Mouse (Mus musculus): Measurements from ENCODE around the gene Bard1. TPM values are rescaled to one million over a fixed set of nuclear protein-coding genes. Genes with fewer than 3 reads are reported as not detected.

The Bard1 gene
- 1.6 and 2.0 TPM in 2 replicates for polyA plus RNA-seq (2015; fragmentation: Nextera tagmentation; extraction: Ambion mirVana)

GRCm38 (mm10) chr1:71102344-71103173 lies at the start of gene Bard1:
TSS of gene Bard1 (minus strand) at chr1:71103146.
- H3K9ac ChIP-seq, result peak within 1 kb of the TSS; percentile 84
- H3K9me3 ChIP-seq, result no peaks in the 10 kb centered on the region
- under 1% methylated on average over 69 of the region's 69 CpGs for WGBS
- H3K4me1 ChIP-seq, result peaks cover 30% of the 10 kb centered on the region
- H3K36me3 ChIP-seq, result no peaks in the 10 kb centered on the region
- peak within 1 kb of the TSS; percentile 80 for H3K27ac ChIP-seq (replicated peaks)
- H3K4me2 ChIP-seq, result peak within 1 kb of the TSS; percentile 65
- no peaks in the 10 kb centered on the region for H3K27me3 ChIP-seq (replicated peaks)
- H3K4me3 ChIP-seq, result peak within 1 kb of the TSS; percentile 65
- peak; percentile 96 for ATAC-seq (ENCODE audit: extremely low read depth, insufficient number of reproducible peaks, low FRiP score, low TSS enrichment)

GRCm38 (mm10) chr1:71127171-71127570 lies 24.2 kb upstream of the Bard1 start:
- H3K9me3 ChIP-seq, result no peaks in the 10 kb centered on the region
- no peak overlapping the region for H3K27ac ChIP-seq (replicated peaks)
- ATAC-seq (ENCODE audit: extremely low read depth, insufficient number of reproducible peaks, low FRiP score, low TSS enrichment), result no peak
- no peaks in the 10 kb centered on the region for H3K27me3 ChIP-seq (replicated peaks)
- 77% methylated on average over 4 of the region's 4 CpGs for WGBS
- no peak overlapping the region for H3K9ac ChIP-seq
- H3K4me2 ChIP-seq, result no peak overlapping the region
- no peak overlapping the region for H3K4me3 ChIP-seq
- no peaks in the 10 kb centered on the region for H3K36me3 ChIP-seq
- H3K4me1 ChIP-seq, result no peaks in the 10 kb centered on the region

- H3K4me3 ChIP-seq, result no peak overlapping the region
Observed at GRCm38 (mm10) chr1:71118511-71118910, 15.6 kb upstream of the Bard1 start.

GRCm38 (mm10) chr1:71117253-71117652 lies 14.3 kb upstream of the Bard1 start:
- Histone ChIP-seq H3K27ac (replicated peaks) (no peak overlapping the region), H3K36me3 (no peaks in the 10 kb centered on the region), H3K4me2 (no peak overlapping the region), H3K4me3 (no peak overlapping the region), H3K27me3 (replicated peaks) (no peaks in the 10 kb centered on the region), H3K9me3 (no peaks in the 10 kb centered on the region), H3K4me1 (no peaks in the 10 kb centered on the region), H3K9ac (no peak overlapping the region)
- no peak for ATAC-seq (ENCODE audit: extremely low read depth, insufficient number of reproducible peaks, low FRiP score, low TSS enrichment)
- 73% methylated on average over 4 of the region's 4 CpGs for WGBS

More at GRCm38 (mm10) chr1:71118511-71118910, 15.6 kb upstream of the Bard1 start:
- H3K27me3 ChIP-seq (replicated peaks), result no peaks in the 10 kb centered on the region
- no peaks in the 10 kb centered on the region for H3K36me3 ChIP-seq
- ATAC-seq (ENCODE audit: extremely low read depth, insufficient number of reproducible peaks, low FRiP score, low TSS enrichment), result no peak
- no peak overlapping the region for H3K4me2 ChIP-seq
- no peaks in the 10 kb centered on the region for H3K9me3 ChIP-seq
- H3K9ac ChIP-seq, result no peak overlapping the region
- 76% methylated on average over 2 of the region's 2 CpGs for WGBS
- no peak overlapping the region for H3K27ac ChIP-seq (replicated peaks)
- no peaks in the 10 kb centered on the region for H3K4me1 ChIP-seq

DNA sequence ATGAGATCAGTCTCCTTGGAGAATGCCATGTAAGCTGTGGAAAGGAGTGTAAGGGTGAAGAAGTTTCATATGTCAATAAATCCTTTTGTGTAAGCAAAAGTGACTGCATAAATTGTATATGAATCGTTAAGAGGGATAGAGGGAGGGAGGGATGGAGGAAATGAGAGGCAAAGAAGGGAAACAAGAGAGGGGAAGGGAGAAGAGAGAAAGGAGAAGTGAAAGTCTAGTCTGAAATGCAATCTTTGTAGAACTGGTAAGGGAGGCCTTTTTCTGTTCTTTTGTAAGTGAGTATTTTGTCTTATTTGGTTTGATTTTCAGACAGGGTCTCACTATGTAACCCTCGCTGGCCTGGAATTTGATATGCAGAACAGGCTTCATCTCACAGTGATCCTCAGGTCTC lies 12.8 kb upstream of the Bard1 start:
- WGBS, result 77% methylated on average over 2 of the region's 2 CpGs
- H3K4me2 ChIP-seq, result no peak overlapping the region
- ATAC-seq (ENCODE audit: extremely low read depth, insufficient number of reproducible peaks, low FRiP score, low TSS enrichment), result no peak

GRCm38 (mm10) chr1:71109858-71110257 lies 6.9 kb upstream of the Bard1 start:
- H3K4me1 ChIP-seq, result no peaks in the 10 kb centered on the region
- no peaks in the 10 kb centered on the region for H3K36me3 ChIP-seq
- no peaks in the 10 kb centered on the region for H3K27me3 ChIP-seq (replicated peaks)
- H3K4me3 ChIP-seq, result no peak overlapping the region
- no peak overlapping the region for H3K9ac ChIP-seq
- 79% methylated on average over 10 of the region's 10 CpGs for WGBS
- no peak for ATAC-seq (ENCODE audit: extremely low read depth, insufficient number of reproducible peaks, low FRiP score, low TSS enrichment)
- no peak overlapping the region for H3K27ac ChIP-seq (replicated peaks)
- H3K4me2 ChIP-seq, result no peak overlapping the region
- no peaks in the 10 kb centered on the region for H3K9me3 ChIP-seq

More for the DNA sequence above, 12.8 kb upstream of the Bard1 start:
- Histone ChIP-seq H3K9me3 (no peaks in the 10 kb centered on the region), H3K27ac (replicated peaks) (no peak overlapping the region), H3K27me3 (replicated peaks) (no peaks in the 10 kb centered on the region), H3K4me1 (no peaks in the 10 kb centered on the region), H3K9ac (no peak overlapping the region), H3K4me3 (no peak overlapping the region), H3K36me3 (no peaks in the 10 kb centered on the region)

- Histone ChIP-seq H3K4me2 (no peak overlapping the region), H3K9me3 (no peaks in the 10 kb centered on the region), H3K4me1 (peaks cover 11% of the 10 kb centered on the region), H3K27ac (replicated peaks) (no peak overlapping the region), H3K36me3 (no peaks in the 10 kb centered on the region), H3K9ac (no peak overlapping the region), H3K27me3 (replicated peaks) (no peaks in the 10 kb centered on the region), H3K4me3 (no peak overlapping the region)
- no peak for ATAC-seq (ENCODE audit: extremely low read depth, insufficient number of reproducible peaks, low FRiP score, low TSS enrichment)
- 88% methylated on average over 6 of the region's 6 CpGs for WGBS
Observed at GRCm38 (mm10) chr1:71106127-71106526, 3.2 kb upstream of the Bard1 start.

- H3K27me3 ChIP-seq (replicated peaks), result no peaks in the 10 kb centered on the region
- H3K36me3 ChIP-seq, result no peaks in the 10 kb centered on the region
- no peak overlapping the region for H3K4me2 ChIP-seq
- no peak overlapping the region for H3K9ac ChIP-seq
- H3K4me3 ChIP-seq, result no peak overlapping the region
- H3K4me1 ChIP-seq, result peaks cover 15% of the 10 kb centered on the region
- no peak overlapping the region for H3K27ac ChIP-seq (replicated peaks)
- ATAC-seq (ENCODE audit: extremely low read depth, insufficient number of reproducible peaks, low FRiP score, low TSS enrichment), result no peak
- H3K9me3 ChIP-seq, result no peaks in the 10 kb centered on the region
- WGBS, result 82% methylated on average over 8 of the region's 8 CpGs
Observed at GRCm38 (mm10) chr1:71105724-71106123, 2.8 kb upstream of the Bard1 start.

- Histone ChIP-seq H3K36me3 (no peaks in the 10 kb centered on the region), H3K9me3 (no peaks in the 10 kb centered on the region), H3K27ac (replicated peaks) (peak overlapping the region; percentile 80), H3K27me3 (replicated peaks) (no peaks in the 10 kb centered on the region), H3K4me1 (peaks cover 30% of the 10 kb centered on the region), H3K9ac (peak overlapping the region; percentile 84), H3K4me3 (peak overlapping the region; percentile 65), H3K4me2 (peak overlapping the region; percentile 65)
- 17% methylated on average over 18 of the region's 18 CpGs for WGBS
- ATAC-seq (ENCODE audit: extremely low read depth, insufficient number of reproducible peaks, low FRiP score, low TSS enrichment), result no peak
Observed at GRCm38 (mm10) chr1:71103174-71103864, 373 bp upstream of the Bard1 start.

DNA sequence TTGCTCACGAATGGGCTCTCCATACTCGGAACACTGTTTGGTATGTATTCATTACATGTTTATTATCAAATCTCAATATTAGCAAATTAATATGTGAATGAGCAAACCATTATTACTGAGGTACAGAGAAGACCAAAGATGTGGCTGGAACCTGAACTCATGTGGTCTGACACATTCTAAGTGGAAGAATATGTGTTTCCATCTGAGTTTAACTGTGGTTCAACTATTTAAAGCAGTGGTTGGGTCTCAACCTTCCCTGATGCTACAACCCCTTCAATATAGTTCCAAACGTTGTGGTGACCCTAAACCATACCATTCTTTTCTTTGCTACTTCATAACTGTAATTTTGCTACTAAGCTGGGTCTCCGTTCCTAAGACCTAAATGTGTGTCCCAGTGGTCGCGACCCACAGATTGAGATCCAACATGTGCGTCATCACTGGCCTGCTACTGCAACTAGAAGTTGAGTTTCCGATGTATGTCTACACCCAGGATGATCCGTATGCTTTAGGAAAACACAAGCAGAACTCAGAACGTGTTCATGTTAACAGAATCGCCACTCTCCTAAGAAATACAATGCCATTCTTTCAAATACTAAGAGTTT lies 1.5 kb downstream of the Bard1 start:
- Histone ChIP-seq H3K9me3 (no peaks in the 10 kb centered on the region), H3K4me1 (peaks cover 30% of the 10 kb centered on the region), H3K27me3 (replicated peaks) (no peaks in the 10 kb centered on the region), H3K4me3 (peak overlapping the region; percentile 65), H3K27ac (replicated peaks) (no peak overlapping the region; the same call in 1 of the 2 replicates), H3K4me2 (peak overlapping the region; percentile 65), H3K36me3 (no peaks in the 10 kb centered on the region), H3K9ac (peak overlapping the region; percentile 56)
- ATAC-seq (ENCODE audit: extremely low read depth, insufficient number of reproducible peaks, low FRiP score, low TSS enrichment), result no peak
- 47% methylated on average over 11 of the region's 11 CpGs for WGBS

DNA sequence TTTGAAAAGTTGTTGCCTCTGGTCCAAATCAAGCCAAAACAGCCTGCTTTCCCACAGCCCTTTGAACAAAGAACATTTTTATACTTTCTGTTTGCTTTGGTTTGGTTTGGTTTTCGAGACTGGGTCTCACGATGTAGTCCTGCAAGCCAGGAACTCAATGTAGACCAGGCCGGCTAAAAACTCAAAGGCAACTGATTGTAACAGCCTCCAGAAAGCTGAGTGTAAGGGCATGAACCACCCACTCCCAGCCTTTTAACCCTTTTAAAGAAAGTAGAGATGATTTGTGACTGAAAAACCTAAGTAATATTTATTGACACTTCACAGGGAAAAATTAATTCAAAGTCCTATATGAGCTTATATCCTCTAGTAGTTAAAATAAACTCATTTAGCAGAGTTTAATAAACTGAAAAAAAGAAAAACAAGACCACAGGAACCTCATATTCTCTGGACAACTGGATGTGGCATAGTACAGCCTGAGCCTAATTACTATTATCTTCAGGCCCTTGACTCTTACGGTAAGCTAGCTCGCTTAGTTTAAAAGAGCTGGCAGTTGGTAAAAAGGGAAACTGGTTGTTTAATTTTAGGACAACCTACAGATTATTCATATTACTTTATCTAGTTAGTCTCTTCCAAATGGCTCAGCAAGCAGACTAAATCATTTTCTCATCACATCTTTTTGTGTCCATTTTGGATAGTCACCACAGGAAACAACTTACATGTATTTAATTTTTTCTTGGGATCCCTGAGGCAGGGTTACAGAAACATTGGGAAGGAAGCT lies 2.2 kb downstream of the Bard1 start:
- Histone ChIP-seq H3K27me3 (replicated peaks) (no peaks in the 10 kb centered on the region), H3K4me1 (peaks cover 35% of the 10 kb centered on the region), H3K27ac (replicated peaks) (peak overlapping the region; percentile 75), H3K4me3 (peak overlapping the region; percentile 65), H3K36me3 (no peaks in the 10 kb centered on the region), H3K9ac (peak overlapping the region; percentile 53), H3K4me2 (peak overlapping the region; percentile 65), H3K9me3 (no peaks in the 10 kb centered on the region)
- WGBS, result 55% methylated on average over 5 of the region's 5 CpGs
- ATAC-seq (ENCODE audit: extremely low read depth, insufficient number of reproducible peaks, low FRiP score, low TSS enrichment), result no peak
